Mouse (Mus musculus): ENCODE data around the gene Ak9.

- TF ChIP-seq CTCF (IDR thresholded peaks at IDR 0.05; ENCODE audit: control insufficient read depth, insufficient read depth, insufficient read length) (no peak), MAX (IDR thresholded peaks at IDR 0.05) (no peak), USF1 (IDR thresholded peaks at IDR 0.05; ENCODE audit: low read depth) (no peak), FOSL1 (IDR thresholded peaks at IDR 0.05; ENCODE audit: insufficient read depth, low read length, poor library complexity, severe bottlenecking) (no peak), MYOG (IDR thresholded peaks at IDR 0.05; ENCODE audit: control insufficient read depth, extremely low read depth, insufficient read length) (no peak), CEBPB (IDR thresholded peaks at IDR 0.05; ENCODE audit: low read depth) (peak; percentile 66)
These were observed 16.2 kb upstream of the Ak9 start for GRCm38 (mm10) chr10:41287618-41288017.

Data from C2C12 (cell line).